ENCODE assay signal across 28 mouse cellular contexts in the genomic region with DNA sequence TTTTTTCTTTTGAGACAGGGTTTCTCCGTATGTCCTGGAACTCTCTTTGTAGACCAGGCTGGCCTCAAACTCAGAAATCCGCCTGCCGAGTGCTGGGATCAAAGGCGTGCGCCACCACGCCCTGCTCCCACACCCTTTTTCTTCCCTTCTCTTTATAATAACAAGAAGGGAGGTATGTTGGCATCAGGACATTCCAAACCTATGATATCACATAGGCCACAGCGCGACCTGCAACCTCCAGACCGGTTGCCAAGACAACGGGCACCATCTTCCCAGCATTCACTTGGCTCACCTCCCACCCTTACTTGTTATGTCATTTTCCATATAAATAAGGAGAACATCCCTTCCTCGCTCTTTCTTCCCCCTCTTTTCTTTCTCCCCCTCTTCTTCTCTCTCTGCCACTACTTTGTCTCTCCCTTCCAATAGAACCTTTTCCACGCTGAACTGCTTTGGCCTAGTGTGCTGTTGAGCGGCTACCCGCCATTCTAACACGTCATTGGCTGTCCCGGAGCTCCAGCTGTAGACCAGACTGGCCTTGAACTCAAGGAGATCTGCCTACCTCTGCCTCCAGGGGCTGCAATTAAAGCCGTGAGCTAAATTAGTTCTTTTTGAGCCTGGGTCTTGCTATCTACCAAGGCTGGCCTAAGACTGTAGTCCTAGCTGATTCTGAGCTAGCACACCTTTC. TPM values are rescaled to one million over a fixed set of nuclear protein-coding genes. Genes with fewer than 3 reads are reported as not detected.
A peak's percentile ranks its signal among the peaks of the same experiment; 100 is the strongest.
DNase-seq lines count a peak whose midpoint lies in the region; ATAC-seq and TF ChIP-seq lines count a peak whose summit lies in the region.
"Had no signal": no experiment of that assay in that cellular context is flagged by ENCODE, and none has a peak within 500 bp of the region (broad histone marks: within the 10 kb centered on the region; RNA-seq: fewer than 3 reads in every experiment).

No protein-coding gene starts in this region.

- peak overlapping the region; percentile 87 for H3K4me3 ChIP-seq in testis, adult 2 months (ENCODE audit: control insufficient read depth, low read depth, low read length)
- no peak overlapping the region for H3K4me3 ChIP-seq in ES-Bruce4 (ENCODE audit: low read depth, low read length)
- no peak overlapping the region for H3K4me3 ChIP-seq in forebrain, embryonic 11.5 days (ENCODE audit: low read depth, low read length)
- H3K4me3 ChIP-seq in heart, embryonic 10.5 days, result no peak overlapping the region
- H3K4me3 ChIP-seq: embryonic facial prominence, embryonic 12.5 days; embryonic facial prominence, embryonic 15.5 days; forebrain, embryonic 12.5 days; forebrain, embryonic 15.5 days; heart, embryonic 13.5 days had no signal

- H3K9ac ChIP-seq in ES-Bruce4 (ENCODE audit: low read depth, poor library complexity, severe bottlenecking), result peak overlapping the region; percentile 50
- H3K9ac ChIP-seq in forebrain, embryonic 11.5 days (ENCODE audit: low read length), result no peak overlapping the region
- H3K9ac ChIP-seq: embryonic facial prominence, embryonic 12.5 days; embryonic facial prominence, embryonic 15.5 days; forebrain, embryonic 12.5 days; forebrain, embryonic 15.5 days; heart, embryonic 13.5 days; hindbrain, embryonic 14.5 days had no signal

- peak; percentile 69; the same call in 1 of the 2 replicates for TF ChIP-seq EP300 in ES-Bruce4 (IDR thresholded peaks at IDR 0.05; ENCODE audit: insufficient read depth, low read depth, low read length)

- H3K4me2 ChIP-seq in forebrain, embryonic 11.5 days (ENCODE audit: low read depth, low read length, severe bottlenecking), result no peak overlapping the region
- H3K4me2 ChIP-seq: embryonic facial prominence, embryonic 12.5 days; embryonic facial prominence, embryonic 15.5 days; forebrain, embryonic 12.5 days; forebrain, embryonic 15.5 days; heart, embryonic 13.5 days; hindbrain, embryonic 14.5 days had no signal

- H3K9me3 ChIP-seq in ES-Bruce4 (replicated peaks; ENCODE audit: control insufficient read depth, insufficient read depth, low read length, poor library complexity, severe bottlenecking), result no peaks in the 10 kb centered on the region
- no peaks in the 10 kb centered on the region for H3K9me3 ChIP-seq in forebrain, embryonic 11.5 days (ENCODE audit: control insufficient read depth, low read length)
- no peaks in the 10 kb centered on the region for H3K9me3 ChIP-seq in heart, embryonic 10.5 days
- H3K9me3 ChIP-seq: embryonic facial prominence, embryonic 12.5 days; embryonic facial prominence, embryonic 15.5 days; forebrain, embryonic 12.5 days; forebrain, embryonic 15.5 days; G1E; heart, embryonic 13.5 days had no signal

- no peak for TF ChIP-seq CTCF in testis, adult 2 months (IDR thresholded peaks at IDR 0.05; ENCODE audit: control insufficient read depth, insufficient read depth, insufficient replicate concordance, low read depth, low read length)
- TF ChIP-seq CTCF in ES-Bruce4 (IDR thresholded peaks at IDR 0.05; ENCODE audit: low read depth, low read length), result no peak

- H3K4me1 ChIP-seq in testis, adult 2 months (ENCODE audit: control insufficient read depth, insufficient read depth, low read length), result peaks cover 25% of the 10 kb centered on the region
- peaks cover 4% of the 10 kb centered on the region for H3K4me1 ChIP-seq in ES-Bruce4 (ENCODE audit: control insufficient read depth, insufficient read depth, low read length)
- H3K4me1 ChIP-seq in forebrain, embryonic 11.5 days (replicated peaks; ENCODE audit: control insufficient read depth, insufficient read depth, low read length), result 0 out of 2 replicates have a peak, but pooled peaks cover 6% of the 10 kb centered on the region
- H3K4me1 ChIP-seq in heart, embryonic 10.5 days, result peaks cover 27% of the 10 kb centered on the region

- peak; percentile 44; the same call in 1 of the 2 replicates for TF ChIP-seq POLR2A in testis, adult 2 months (IDR thresholded peaks at IDR 0.05; ENCODE audit: control insufficient read depth, low read depth, low read length)
- TF ChIP-seq POLR2A in ES-Bruce4 (IDR thresholded peaks at IDR 0.05; ENCODE audit: insufficient read depth, low read length), result peak; percentile 10

- no peaks in the 10 kb centered on the region for H3K27me3 ChIP-seq in testis, adult 2 months (ENCODE audit: control insufficient read depth, insufficient read depth, low read length)
- no peaks in the 10 kb centered on the region for H3K27me3 ChIP-seq in ES-Bruce4 (ENCODE audit: control insufficient read depth, insufficient read depth, low read length, poor library complexity, severe bottlenecking)
- no peaks in the 10 kb centered on the region for H3K27me3 ChIP-seq in forebrain, embryonic 11.5 days (ENCODE audit: control insufficient read depth, insufficient read depth, low read length)
- H3K27me3 ChIP-seq in heart, embryonic 10.5 days (ENCODE audit: insufficient read depth, poor library complexity, severe bottlenecking), result no peaks in the 10 kb centered on the region
- H3K27me3 ChIP-seq: embryonic facial prominence, embryonic 12.5 days; embryonic facial prominence, embryonic 15.5 days; forebrain, embryonic 12.5 days; forebrain, embryonic 15.5 days; heart, embryonic 13.5 days had no signal

- ATAC-seq in forebrain, embryonic 11.5 days (replicated peaks; ENCODE audit: low FRiP score), result no peak
- ATAC-seq: hindbrain, postnatal 0 days; inflammation-experienced regulatory T-cells, adult 6 months; intestine, embryonic 16.5 days had no signal

- peak overlapping the region; percentile 78 for H3K27ac ChIP-seq in testis, adult 2 months (ENCODE audit: control insufficient read depth, insufficient read depth, low read depth, low read length)
- peak overlapping the region; percentile 97 for H3K27ac ChIP-seq in ES-Bruce4 (ENCODE audit: insufficient read depth, low read length)
- no peak overlapping the region for H3K27ac ChIP-seq in forebrain, embryonic 11.5 days (ENCODE audit: low read depth, low read length)
- no peak overlapping the region for H3K27ac ChIP-seq in heart, embryonic 10.5 days
- H3K27ac ChIP-seq: embryonic facial prominence, embryonic 12.5 days; embryonic facial prominence, embryonic 15.5 days; hindbrain, embryonic 14.5 days; hindbrain, postnatal 0 days had no signal

- 91% methylated on average over 17 of the region's 17 CpGs for WGBS in forebrain, embryonic 11.5 days
- WGBS in heart, embryonic 10.5 days, result 91% methylated on average over 17 of the region's 17 CpGs

- DNase-seq in testis, postnatal 10 days (ENCODE audit: low spot score), result no peak
- peak; percentile 24 for DNase-seq in NIH3T3 (ENCODE audit: low read depth)
- DNase-seq in thymus, postnatal 14 days, result no peak
- DNase-seq in forebrain, embryonic 11.5 days (ENCODE audit: low spot score), result no peak
- DNase-seq in heart, embryonic 10.5 days (ENCODE audit: low spot score), result no peak
- DNase-seq: adrenal gland, adult 8-10 months; adrenal gland, postnatal 25 days; B cell, adult 2 months; cerebellum, adult 18-20 months; cerebellum, adult 9-10 months; cerebellum, postnatal 14 days; gastrocnemius, postnatal 25 days; heart, adult 18-20 months; heart, postnatal 14 days; heart, postnatal 4 days; kidney, adult 18-20 months had no signal

- H3K36me3 ChIP-seq in testis, adult 2 months (ENCODE audit: control insufficient read depth, insufficient read depth, low read length), result no peaks in the 10 kb centered on the region
- peaks cover 34% of the 10 kb centered on the region for H3K36me3 ChIP-seq in ES-Bruce4 (ENCODE audit: control insufficient read depth, insufficient read depth, low read length, poor library complexity, severe bottlenecking)
- H3K36me3 ChIP-seq in forebrain, embryonic 11.5 days (ENCODE audit: control insufficient read depth, insufficient read depth, low read length), result no peaks in the 10 kb centered on the region
- peaks cover 22% of the 10 kb centered on the region for H3K36me3 ChIP-seq in heart, embryonic 10.5 days
- H3K36me3 ChIP-seq: embryonic facial prominence, embryonic 12.5 days; embryonic facial prominence, embryonic 15.5 days; forebrain, embryonic 15.5 days; G1E had no signal

RNA-seq across cellular contexts. Expression of a gene that starts 36.6 kb away (rescaled TPM):
- 2,003 and 2,102 TPM in 2 replicates for polyA plus RNA-seq in testis, adult 2 months (2012; rRNA removed)
- 19,892 and 21,149 TPM in 2 replicates for polyA plus RNA-seq in ES-Bruce4 (2011; ENCODE audit: insufficient read depth, insufficient read length, low read depth, missing spikeins)
- 4,522 and 4,661 TPM in 2 replicates for polyA plus RNA-seq in forebrain, embryonic 11.5 days (2014; fragmentation: Nextera tagmentation; extraction: Ambion mirVana)
- 2,877 and 3,185 TPM in 2 replicates for polyA plus RNA-seq in heart, embryonic 10.5 days (2016; fragmentation: Nextera tagmentation; extraction: Ambion mirVana)

Comparison
In these comparisons a context has a peak if more than half of its experiments do, and no peak if none do; other contexts are left out.
1. H3K27ac ChIP-seq: peak in testis, adult 2 months (single experiment) and ES-Bruce4 (single experiment); none in forebrain, embryonic 11.5 days (single experiment) and heart, embryonic 10.5 days (single experiment).